Mouse (Mus musculus) heart, adult 2 months (tissue): ENCODE measurements at regions not wholly inside any gene's neighbourhood (a gene's known extent, or its start where the extent isn't known, plus 50 kb on each side); places are given as distances from the start of the nearest gene placed in this dataset.

ENCODE experiments used
- CTCF ChIP-seq: fragments of 200-600 bp; IDR thresholded peaks from 2 replicates; pipeline ENCODE4 v1.8.1; 2022; ENCODE audit warnings: antibody characterized with exemption, mild to moderate bottlenecking, moderate library complexity
- EP300 ChIP-seq: fragments of 200-500 bp; IDR thresholded peaks from 2 replicates; pipeline ENCODE4 v1.6.1; 2011; ENCODE audit warnings: low read depth, low read length, control low read depth; ENCODE audit not compliant: insufficient read depth

- TF ChIP-seq EP300: no peak
- TF ChIP-seq CTCF: no peak
Measured at GRCm38 (mm10) chr3:159689743-159690142, 90.8 kb downstream of the Rpe65 start.
